Mouse (Mus musculus) ES-Bruce4 (cell line): ENCODE measurements around the gene Gsta2.

Source experiments
- CTCF ChIP-seq: IDR thresholded peaks from one replicate; pipeline ENCODE4 v1.8.1; 2011; ENCODE audit warnings: low read depth, low read length
- EP300 ChIP-seq: IDR thresholded peaks from 2 replicates; pipeline ENCODE4 v1.6.1; 2011; ENCODE audit warnings: low read depth, low read length; ENCODE audit not compliant: insufficient read depth
- POLR2A ChIP-seq: IDR thresholded peaks from one replicate; pipeline ENCODE4 v1.8.1; 2011; ENCODE audit warnings: low read length; ENCODE audit not compliant: insufficient read depth

DNA sequence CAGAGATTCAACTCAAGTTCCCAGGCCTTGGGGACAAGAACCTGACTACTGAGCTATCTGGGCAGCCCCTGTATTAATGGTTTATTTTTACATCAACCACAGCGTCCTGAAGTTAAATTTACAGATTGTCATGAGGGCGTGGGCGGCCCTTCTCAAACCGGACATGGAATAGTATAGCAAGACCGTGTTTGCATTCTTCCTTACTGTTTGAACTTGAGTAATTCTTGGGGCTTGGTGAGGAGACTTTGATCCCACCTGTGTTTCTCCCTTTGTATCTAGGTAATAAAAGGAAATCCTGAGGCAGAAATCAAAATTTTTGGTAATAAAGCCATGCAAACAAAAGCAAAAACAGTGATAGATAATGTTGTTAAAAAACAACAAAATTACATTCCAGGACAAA, 45.0 kb upstream of the Gsta2 start:
- TF ChIP-seq EP300 (no peak), CTCF (no peak), POLR2A (no peak)
